Mouse (Mus musculus): ENCODE measurements at regions not wholly inside any gene's neighbourhood (a gene's known extent, or its start where the extent isn't known, plus 50 kb on each side); places are given as distances from the start of the nearest gene placed in this dataset.

DNA sequence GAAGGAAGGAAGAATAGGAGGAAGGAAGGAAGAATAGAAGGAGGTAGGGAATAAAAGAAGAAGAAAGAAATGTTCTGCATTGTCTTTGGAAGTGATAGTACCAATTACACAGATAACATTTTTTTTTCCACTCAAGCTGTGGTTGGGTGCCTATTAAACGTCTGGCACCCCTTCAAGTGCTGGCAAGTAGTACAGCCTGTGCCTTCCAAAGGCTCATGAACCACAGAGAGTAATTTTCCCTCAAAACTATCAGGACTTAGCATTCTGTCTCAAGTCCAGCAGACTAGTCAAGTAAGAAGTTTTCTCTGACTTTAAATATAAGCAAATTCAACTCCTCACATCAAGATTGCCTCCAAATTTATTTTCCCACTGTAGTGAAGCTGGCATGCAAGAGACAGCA, 321.0 kb upstream of the Klf6 start:
- no peak for TF ChIP-seq GATA4 (IDR thresholded peaks at IDR 0.05; ENCODE audit: insufficient replicate concordance, low read length)

DNA sequence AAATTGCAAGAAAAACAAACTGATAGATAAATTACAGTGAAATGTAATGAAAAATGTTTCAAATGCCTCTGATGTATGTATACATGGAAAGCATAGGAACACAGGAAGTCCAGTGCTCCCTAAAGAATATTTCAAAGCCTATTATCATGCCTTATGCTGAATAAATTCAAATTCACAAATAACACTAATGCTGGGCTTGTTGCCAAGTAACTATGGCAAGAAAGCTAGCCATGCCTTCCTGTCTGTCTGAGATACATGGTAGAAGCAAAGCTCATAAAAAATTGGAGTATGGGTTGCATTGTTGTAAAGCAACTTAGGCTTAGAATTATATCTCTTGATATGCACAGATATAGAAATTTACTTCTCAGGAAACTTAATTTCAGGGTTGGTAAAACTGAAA, 315.8 kb upstream of the Klf6 start:
- no peak for TF ChIP-seq GATA4 (IDR thresholded peaks at IDR 0.05; ENCODE audit: insufficient replicate concordance, low read length)

DNA sequence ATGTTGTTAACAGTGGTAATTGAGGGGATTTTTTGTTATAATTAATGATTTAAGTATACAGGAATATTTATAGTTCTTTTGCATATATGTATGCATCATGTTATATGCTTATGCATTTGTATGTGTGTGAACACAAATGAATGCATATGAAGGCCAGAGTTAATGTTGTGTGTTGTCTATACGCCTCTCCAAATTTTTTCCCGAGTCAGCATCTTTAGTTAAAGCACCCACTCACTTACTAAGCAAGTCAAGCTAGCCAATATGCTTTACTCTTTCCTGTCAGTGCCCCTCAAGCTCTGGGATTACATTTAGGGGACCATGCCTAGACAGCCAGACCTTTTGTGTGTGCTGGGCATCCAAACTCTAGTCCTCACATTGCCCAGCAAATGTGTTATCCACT, 315.3 kb upstream of the Klf6 start:
- TF ChIP-seq GATA4 (IDR thresholded peaks at IDR 0.05; ENCODE audit: insufficient replicate concordance, low read length) = no peak

DNA sequence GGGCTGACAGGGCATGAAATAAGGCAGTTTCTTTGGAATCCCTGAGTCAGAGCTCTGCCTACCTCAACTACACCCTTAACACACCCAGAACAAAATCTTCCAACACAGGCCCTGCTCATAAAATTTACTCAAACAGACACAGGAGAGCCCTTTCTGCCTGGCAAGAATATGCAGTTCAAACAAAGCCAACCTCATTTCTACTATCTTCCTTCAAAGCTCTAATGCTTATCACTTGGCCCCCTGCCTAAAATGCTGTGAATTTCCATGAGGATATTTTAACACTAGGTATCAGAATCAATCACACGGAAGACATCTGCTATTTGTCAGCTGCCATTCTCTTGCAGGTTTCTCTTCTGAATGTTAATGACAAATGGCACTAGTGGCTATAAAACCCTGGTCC, 314.3 kb upstream of the Klf6 start:
- no peak for TF ChIP-seq GATA4 (IDR thresholded peaks at IDR 0.05; ENCODE audit: insufficient replicate concordance, low read length)

DNA sequence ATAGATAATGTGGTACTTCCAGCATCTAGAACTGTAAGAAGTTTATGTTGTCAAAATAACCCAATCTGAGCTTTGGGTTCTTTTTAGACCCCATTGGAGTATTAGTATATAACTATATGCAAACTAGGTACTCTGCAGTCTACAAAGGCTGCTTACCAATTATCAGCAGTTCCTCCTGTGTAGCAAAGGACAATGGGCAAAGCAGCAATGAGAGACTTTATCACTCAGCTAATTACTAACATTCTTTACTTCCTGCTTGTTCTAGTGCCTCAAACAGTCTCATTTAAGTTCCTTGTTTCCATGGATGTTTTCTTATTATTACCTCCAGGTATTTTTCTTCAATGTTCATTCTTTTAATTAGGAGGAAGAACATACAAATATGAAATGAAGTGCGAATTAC, 312.5 kb upstream of the Klf6 start:
- TF ChIP-seq GATA4 (IDR thresholded peaks at IDR 0.05; ENCODE audit: insufficient replicate concordance, low read length) = no peak

DNA sequence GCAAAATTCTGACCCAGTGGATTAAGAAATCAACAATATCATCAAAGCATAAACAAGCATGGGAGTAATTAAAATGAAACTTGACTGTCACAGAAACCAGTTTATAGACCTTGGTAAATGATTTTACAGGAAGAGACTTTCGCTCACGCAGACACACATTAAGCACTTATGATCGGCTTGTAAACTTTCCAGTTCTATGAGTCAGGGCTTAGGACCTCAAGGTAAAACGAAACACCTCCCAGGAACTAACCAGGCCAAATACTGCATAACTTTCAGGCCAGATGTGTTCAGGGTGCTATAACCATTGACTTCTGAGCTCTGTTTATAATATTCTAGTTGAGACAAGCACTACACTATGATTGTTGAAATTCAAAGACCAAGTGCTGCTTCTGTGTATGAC, 312.1 kb upstream of the Klf6 start:
- no peak for TF ChIP-seq GATA4 (IDR thresholded peaks at IDR 0.05; ENCODE audit: insufficient replicate concordance, low read length)

DNA sequence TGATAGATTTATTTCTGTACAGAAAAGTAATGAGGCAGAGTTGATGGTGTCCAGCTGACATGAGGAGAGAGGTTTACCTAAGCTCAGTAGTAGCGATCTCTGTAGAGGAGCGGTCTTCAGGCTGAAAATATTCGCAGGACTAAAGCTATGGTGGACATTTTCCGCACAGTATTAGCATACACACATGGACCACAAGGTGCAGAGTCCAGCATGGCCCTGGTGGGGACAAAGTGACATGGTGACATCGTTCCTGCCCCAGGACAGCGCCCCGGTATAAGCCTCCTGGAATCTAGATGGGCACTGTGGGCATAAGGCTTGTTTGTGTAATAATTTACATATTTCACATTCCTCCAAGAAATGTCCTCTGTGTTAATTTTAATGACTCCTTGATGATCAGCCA, 311.5 kb upstream of the Klf6 start:
- TF ChIP-seq GATA4 (IDR thresholded peaks at IDR 0.05; ENCODE audit: insufficient replicate concordance, low read length) = no peak

DNA sequence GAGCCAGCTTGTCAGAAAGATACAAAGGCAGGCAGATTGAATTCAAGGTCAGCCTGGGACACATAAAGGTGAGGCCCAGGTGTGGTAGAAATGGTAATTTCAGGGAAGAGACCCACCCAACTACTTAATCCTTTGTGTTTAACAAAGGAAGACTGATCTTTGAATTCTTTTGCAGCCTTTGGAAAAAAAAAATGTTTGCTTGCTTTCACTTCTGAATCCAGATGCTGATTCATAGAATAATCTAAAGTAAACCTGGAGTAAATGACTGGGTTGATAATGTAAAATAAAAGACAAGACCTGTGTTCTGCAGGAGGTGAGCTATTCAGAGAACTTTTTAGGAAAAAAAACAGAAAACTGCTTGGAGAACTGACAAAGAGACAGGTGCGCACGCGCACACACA, 310.9 kb upstream of the Klf6 start:
- TF ChIP-seq GATA4 (IDR thresholded peaks at IDR 0.05; ENCODE audit: insufficient replicate concordance, low read length) = no peak

DNA sequence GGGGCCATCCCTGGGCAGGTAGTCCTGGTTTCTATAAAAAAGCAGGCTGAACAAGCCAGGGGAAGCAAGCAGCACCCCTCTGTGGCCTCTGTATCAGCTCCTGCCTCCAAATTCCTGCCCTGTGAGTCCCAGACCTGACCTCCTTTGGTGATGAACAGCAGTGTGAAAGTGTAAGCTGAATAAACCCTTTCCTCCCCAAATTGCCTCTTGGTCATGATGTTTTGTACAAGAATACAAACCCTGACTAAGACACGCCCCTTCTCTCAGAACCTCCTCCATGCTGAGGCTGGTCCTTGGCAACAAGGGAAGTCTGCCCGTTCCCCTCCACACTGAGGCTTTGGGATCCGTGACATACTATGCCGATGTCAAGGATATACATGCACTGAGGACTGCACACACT, 310.2 kb upstream of the Klf6 start:
- TF ChIP-seq GATA4 (IDR thresholded peaks at IDR 0.05; ENCODE audit: insufficient replicate concordance, low read length) = no peak

DNA sequence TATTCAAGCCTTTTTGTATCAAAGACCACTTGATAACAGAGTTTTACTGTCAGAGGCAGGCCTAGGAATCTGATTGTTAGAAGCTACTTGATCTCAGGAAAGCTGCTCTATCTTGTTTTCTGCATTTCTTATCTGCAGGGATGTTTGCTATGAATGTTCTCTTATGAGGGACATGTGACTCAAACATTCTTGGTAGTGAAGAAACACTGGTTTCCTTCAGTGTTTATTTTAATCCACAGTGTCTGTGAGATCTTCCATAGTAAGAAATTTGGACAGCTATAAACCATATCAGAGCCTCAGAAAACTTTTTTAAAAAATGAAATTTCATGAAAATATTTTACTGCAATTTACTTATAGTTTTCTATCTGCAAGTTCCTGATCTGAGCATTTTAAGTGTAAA, 307.8 kb upstream of the Klf6 start:
- no peak for TF ChIP-seq GATA4 (IDR thresholded peaks at IDR 0.05; ENCODE audit: insufficient replicate concordance, low read length)

DNA sequence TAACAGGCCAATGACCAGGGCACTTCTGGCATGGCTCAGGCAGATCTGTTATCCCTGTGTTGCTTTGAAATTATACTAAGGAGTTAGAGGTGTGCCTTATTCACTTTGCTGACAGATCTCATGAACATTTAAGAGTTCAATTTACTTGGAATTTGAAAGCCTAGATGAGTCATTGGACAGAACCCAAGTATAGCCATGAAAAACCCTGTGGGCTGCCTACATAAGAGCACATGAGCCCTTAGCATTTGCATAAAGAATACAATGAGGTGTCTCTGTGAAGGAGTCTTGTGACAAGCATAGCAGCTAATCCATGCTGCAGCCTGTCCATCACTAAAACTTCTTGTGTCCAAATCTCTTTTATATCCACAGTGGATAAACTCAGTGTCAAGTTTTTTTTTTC, 303.2 kb upstream of the Klf6 start:
- TF ChIP-seq GATA4 (IDR thresholded peaks at IDR 0.05; ENCODE audit: insufficient replicate concordance, low read length) = no peak

DNA sequence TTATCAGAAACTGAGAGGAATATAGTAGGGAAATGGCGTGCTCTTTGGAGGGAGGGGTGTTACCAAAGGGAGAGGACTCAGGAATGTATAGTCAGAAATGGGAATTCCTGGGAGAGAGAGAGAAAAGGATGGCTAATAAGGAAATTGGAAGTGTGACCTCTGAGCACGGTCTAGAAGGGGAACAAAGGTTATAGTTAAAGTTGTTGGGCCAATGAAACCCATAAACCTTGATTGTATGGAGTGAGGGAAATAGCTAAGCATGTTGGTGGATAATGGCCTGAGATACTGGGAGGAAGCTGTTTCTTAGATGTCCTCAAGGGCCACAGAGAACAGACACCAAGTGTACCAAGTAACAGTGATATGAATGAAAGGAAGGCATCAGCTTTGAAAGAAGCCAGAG, 294.8 kb upstream of the Klf6 start:
- no peak for TF ChIP-seq GATA4 (IDR thresholded peaks at IDR 0.05; ENCODE audit: insufficient replicate concordance, low read length)

DNA sequence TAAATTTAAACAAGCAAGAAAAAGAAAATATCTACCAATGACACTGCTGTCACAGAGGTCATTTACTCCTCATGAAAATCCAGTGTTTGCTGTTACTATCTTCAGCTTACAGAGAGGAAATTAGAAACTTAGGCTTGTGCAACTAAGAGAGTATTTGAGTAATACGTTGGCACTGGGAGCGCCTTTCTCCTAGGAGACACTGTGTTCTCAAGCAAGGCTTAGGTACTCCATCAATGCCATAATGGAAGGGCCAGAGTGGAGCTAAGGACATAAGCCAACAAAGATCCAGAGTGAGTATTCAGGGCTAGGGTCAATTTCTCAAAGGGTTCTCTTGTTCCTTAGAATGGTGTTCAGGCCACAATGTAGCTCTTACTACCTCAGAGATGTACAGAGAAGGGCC, 294.4 kb upstream of the Klf6 start:
- TF ChIP-seq GATA4 (IDR thresholded peaks at IDR 0.05; ENCODE audit: insufficient replicate concordance, low read length) = no peak

DNA sequence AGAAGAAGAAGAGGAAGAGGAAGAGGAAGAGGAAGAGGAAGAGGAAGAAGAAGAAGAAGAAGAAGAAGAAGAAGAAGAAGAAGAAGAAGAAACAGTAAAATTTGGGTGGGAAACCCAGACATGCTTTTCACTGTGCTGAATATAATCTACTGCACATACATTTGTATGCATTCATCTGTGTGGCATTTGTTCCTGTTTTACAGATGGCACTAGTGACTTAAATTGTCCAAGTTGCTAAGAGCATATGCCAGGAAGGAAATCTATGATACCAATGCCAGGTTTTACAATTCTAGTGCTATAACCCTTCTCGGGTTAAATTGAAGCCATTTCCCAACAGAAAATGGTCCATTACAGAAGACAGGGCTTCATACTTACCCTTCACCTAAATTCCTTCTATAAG, 291.7 kb upstream of the Klf6 start:
- no peak for TF ChIP-seq GATA4 (IDR thresholded peaks at IDR 0.05; ENCODE audit: insufficient replicate concordance, low read length)

DNA sequence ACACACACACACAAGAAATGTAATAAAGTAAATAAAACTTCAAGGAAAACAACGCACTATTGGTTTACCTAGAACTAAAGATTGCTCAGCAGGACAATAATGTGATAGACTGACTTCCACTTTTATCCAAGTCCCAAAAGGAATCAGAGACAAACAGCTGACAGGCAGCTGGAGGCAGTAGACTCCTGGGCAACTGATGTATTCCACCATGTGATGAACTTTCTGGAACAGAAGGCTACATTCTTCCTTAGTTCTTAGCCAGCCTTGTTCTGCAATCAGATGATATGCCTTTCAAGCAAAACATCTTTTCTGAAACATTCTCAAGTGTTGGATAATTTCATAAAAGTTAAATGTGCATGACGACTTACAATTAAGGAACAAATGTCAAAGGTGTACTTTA, 290.9 kb upstream of the Klf6 start:
- no peak for TF ChIP-seq GATA4 (IDR thresholded peaks at IDR 0.05; ENCODE audit: insufficient replicate concordance, low read length)

DNA sequence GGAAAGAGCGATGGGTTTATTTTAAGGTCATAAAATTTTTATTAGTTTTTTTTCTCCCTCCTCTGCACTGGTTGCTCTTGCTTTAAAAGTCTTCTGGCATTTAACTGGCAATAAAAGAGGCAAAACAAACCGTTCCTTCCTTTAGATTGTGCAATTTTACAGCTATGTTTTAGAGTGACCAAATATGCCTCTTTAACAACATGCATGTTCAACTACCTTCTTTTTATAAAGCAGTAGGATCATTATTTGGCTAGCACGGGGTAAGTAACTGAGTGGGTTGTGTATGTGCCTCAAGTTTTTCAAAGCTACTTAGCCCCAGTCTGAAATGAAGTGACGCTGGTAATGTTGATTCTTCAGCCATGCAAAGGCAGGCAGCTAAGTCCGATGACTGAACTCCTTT, 284.7 kb upstream of the Klf6 start:
- no peak for TF ChIP-seq GATA4 (IDR thresholded peaks at IDR 0.05; ENCODE audit: insufficient replicate concordance, low read length)

DNA sequence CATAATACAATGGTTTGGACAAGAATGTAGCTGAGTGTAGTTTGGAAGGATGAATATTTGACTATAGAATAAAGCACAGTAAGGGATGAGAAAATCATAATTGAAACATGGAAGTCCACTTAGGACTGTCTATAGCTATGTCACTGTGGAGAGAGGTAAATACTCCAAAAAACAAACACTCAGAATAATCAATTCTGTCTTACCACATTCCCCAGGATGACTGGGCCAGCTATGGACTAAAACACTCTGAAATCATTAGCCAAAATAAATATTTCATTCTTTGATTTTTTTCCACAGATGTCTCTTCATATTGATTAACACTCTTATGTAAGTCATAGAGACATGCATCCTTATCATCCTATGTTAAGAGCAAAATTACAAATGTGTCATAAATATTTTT, 274.1 kb upstream of the Klf6 start:
- no peak for TF ChIP-seq GATA4 (IDR thresholded peaks at IDR 0.05; ENCODE audit: insufficient replicate concordance, low read length)

DNA sequence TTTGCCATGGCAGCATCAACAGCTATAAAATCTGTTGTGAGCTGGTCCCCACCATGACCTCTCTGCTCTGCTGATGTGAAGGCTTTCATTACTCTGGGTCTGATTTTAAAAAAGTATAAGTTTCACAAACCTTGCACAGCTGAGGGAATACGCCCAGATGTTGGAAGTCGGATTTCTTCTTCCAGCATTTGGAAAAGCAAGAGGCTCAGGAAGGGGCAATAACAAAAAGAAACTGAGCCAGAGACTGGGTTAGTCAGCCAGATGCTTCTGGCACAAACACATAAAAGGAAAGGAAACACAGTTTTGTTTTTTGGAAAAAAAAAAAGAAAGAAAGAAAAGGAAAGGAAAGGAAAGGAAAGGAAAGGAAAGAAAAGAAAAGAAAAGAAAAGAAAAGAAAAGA, 270.0 kb upstream of the Klf6 start:
- TF ChIP-seq GATA4 (IDR thresholded peaks at IDR 0.05; ENCODE audit: insufficient replicate concordance, low read length) = no peak

Measured in liver, adult (tissue).